Mouse (Mus musculus) thymus, postnatal 4 days (tissue): ENCODE measurements at regions not wholly inside any gene's neighbourhood (a gene's known extent, or its start where the extent isn't known, plus 50 kb on each side); places are given as distances from the start of the nearest gene placed in this dataset.

Source experiments
- DNase-seq: peaks from one replicate; pipeline ENCODE4 v3.0.0; 2021

GRCm38 (mm10) chr7:136457867-136458448, 436.5 kb upstream of the Mgmt start:
- no peak for DNase-seq

- no peak for DNase-seq
Observed at GRCm38 (mm10) chr7:136477135-136477534, 417.3 kb upstream of the Mgmt start.

GRCm38 (mm10) chr7:136480641-136481202, 413.7 kb upstream of the Mgmt start:
- no peak for DNase-seq

GRCm38 (mm10) chr7:136483237-136483636, 411.2 kb upstream of the Mgmt start:
- DNase-seq: no peak

- no peak for DNase-seq
Observed at GRCm38 (mm10) chr7:136487556-136487955, 406.9 kb upstream of the Mgmt start.

- no peak for DNase-seq
Observed at GRCm38 (mm10) chr7:136494862-136495261, 399.6 kb upstream of the Mgmt start.

GRCm38 (mm10) chr7:136496335-136497242, 397.8 kb upstream of the Mgmt start:
- no peak for DNase-seq

- no peak for DNase-seq
Observed at GRCm38 (mm10) chr7:136500059-136500458, 394.4 kb upstream of the Mgmt start.

- no peak for DNase-seq
Observed at GRCm38 (mm10) chr7:136501094-136501493, 393.3 kb upstream of the Mgmt start.

- no peak for DNase-seq
Observed at GRCm38 (mm10) chr7:136501855-136502847, 392.3 kb upstream of the Mgmt start.

- DNase-seq: no peak
Observed at GRCm38 (mm10) chr7:136511389-136511788, 383.0 kb upstream of the Mgmt start.

GRCm38 (mm10) chr7:136515376-136515775, 379.0 kb upstream of the Mgmt start:
- DNase-seq: no peak

- DNase-seq: no peak
Observed at GRCm38 (mm10) chr7:136525821-136526220, 368.6 kb upstream of the Mgmt start.

- DNase-seq: no peak
Observed at GRCm38 (mm10) chr7:136530006-136530785, 364.2 kb upstream of the Mgmt start.

GRCm38 (mm10) chr7:136531301-136531700, 363.1 kb upstream of the Mgmt start:
- no peak for DNase-seq

- DNase-seq: no peak
Observed at GRCm38 (mm10) chr7:136541876-136542655, 352.3 kb upstream of the Mgmt start.

GRCm38 (mm10) chr7:136542896-136543295, 351.5 kb upstream of the Mgmt start:
- DNase-seq: no peak

GRCm38 (mm10) chr7:136547837-136548236, 346.6 kb upstream of the Mgmt start:
- DNase-seq: no peak

GRCm38 (mm10) chr7:136556436-136556835, 338.0 kb upstream of the Mgmt start:
- DNase-seq: no peak

GRCm38 (mm10) chr7:136559536-136559935, 334.9 kb upstream of the Mgmt start:
- DNase-seq: no peak

GRCm38 (mm10) chr7:136570911-136571310, 323.5 kb upstream of the Mgmt start:
- no peak for DNase-seq
